Mouse (Mus musculus) MEL (cell line): Measurements from ENCODE around the gene Rasgrp3. TPM values are rescaled to one million over a fixed set of nuclear protein-coding genes. Genes with fewer than 3 reads are reported as not detected.

Source experiments
- DNase-seq: peaks from one replicate; pipeline ENCODE4 v3.0.0; 2011; ENCODE audit warnings: low read depth, low spot score
- H3K27ac ChIP-seq: 2 replicates; pipeline ENCODE4 v1.5.1; 2012; ENCODE audit warnings: low read depth, mild to moderate bottlenecking, control low read depth, low read length, moderate library complexity; ENCODE audit not compliant: control insufficient read depth
- H3K27me3 ChIP-seq, 2 experiments: fragments of 150-350 bp in 1 of 2; sonication (generic) in 1 of 2; 2 replicates each; pipeline ENCODE4 v1.6.1; 2012; ENCODE audit warnings: low read length in 2 of 2, mild to moderate bottlenecking in 2 of 2, improper control_type of control experiment in 1 of 2, moderate library complexity in 1 of 2; ENCODE audit not compliant: insufficient read depth in 2 of 2, control insufficient read depth in 1 of 2
- H3K36me3 ChIP-seq, 2 experiments: 2 replicates each; pipeline ENCODE4 v1.6.1; 2012 to 2014; ENCODE audit warnings: low read length in 2 of 2, improper control_type of control experiment in 1 of 2, inconsistent platforms in 1 of 2, mild to moderate bottlenecking in 1 of 2; ENCODE audit not compliant: insufficient read depth in 2 of 2, control insufficient read depth in 1 of 2
- H3K4me1 ChIP-seq, 2 experiments: fragments of 150-350 bp in 1 of 2; sonication (generic) in 1 of 2; 2 replicates each; pipeline ENCODE4 v1.6.1; 2012; ENCODE audit warnings: low read length in 2 of 2, improper control_type of control experiment in 1 of 2, mild to moderate bottlenecking in 1 of 2; ENCODE audit not compliant: insufficient read depth in 2 of 2, control insufficient read depth in 1 of 2
- H3K4me3 ChIP-seq, 2 experiments: fragments of 150-350 bp in 1 of 2; sonication (generic) in 1 of 2; 2 replicates each; pipeline ENCODE4 v1.5.1; 2012; ENCODE audit warnings: low read depth in 2 of 2, low read length in 2 of 2, mild to moderate bottlenecking in 2 of 2, moderate library complexity in 2 of 2, control low read depth in 1 of 2, improper control_type of control experiment in 1 of 2; ENCODE audit not compliant: control insufficient read depth in 1 of 2, insufficient read depth in 1 of 2
- H3K79me2 ChIP-seq: 2 replicates; pipeline ENCODE4 v1.6.1; 2012; ENCODE audit warnings: mild to moderate bottlenecking, low read length, moderate library complexity; ENCODE audit not compliant: control insufficient read depth, poor library complexity, insufficient read depth
- H3K9ac ChIP-seq: 2 replicates; pipeline ENCODE4 v1.6.1; 2012; ENCODE audit warnings: low read depth, mild to moderate bottlenecking, control low read depth, low read length, moderate library complexity; ENCODE audit not compliant: control insufficient read depth, poor library complexity, severe bottlenecking
- H3K9me3 ChIP-seq: fragments of 150-350 bp; sonication (generic); replicated peaks from 2 replicates; pipeline ENCODE4 v1.6.1; 2012; ENCODE audit warnings: mild to moderate bottlenecking, low read length, improper control_type of control experiment, moderate library complexity; ENCODE audit not compliant: insufficient read depth
- BHLHE40 ChIP-seq: IDR thresholded peaks from 2 replicates; pipeline ENCODE4 v1.6.1; 2012; ENCODE audit warnings: low read depth, mild to moderate bottlenecking, inconsistent platforms, low read length, improper control_type of control experiment, borderline replicate concordance
- CHD1 ChIP-seq: IDR thresholded peaks from 2 replicates; pipeline ENCODE4 v1.6.1; 2012; ENCODE audit warnings: low read depth, mild to moderate bottlenecking, inconsistent platforms, low read length, improper control_type of control experiment
- CHD2 ChIP-seq: IDR thresholded peaks from 2 replicates; pipeline ENCODE4 v1.6.1; 2011; ENCODE audit warnings: low read length, improper control_type of control experiment
- CTCF ChIP-seq, 3 experiments: IDR thresholded peaks in 2 of 3; conservative IDR thresholded peaks in 1 of 3; 2 replicates each; pipeline ENCODE4 v1.5.1; 2011 to 2012; ENCODE audit warnings: low read length in 3 of 3, low read depth in 2 of 3, mild to moderate bottlenecking in 2 of 3, improper control_type of control experiment in 1 of 3, inconsistent platforms in 1 of 3, mixed read lengths in 1 of 3, moderate library complexity in 1 of 3; ENCODE audit not compliant: control insufficient read depth in 1 of 3, insufficient read depth in 1 of 3, poor library complexity in 1 of 3, severe bottlenecking in 1 of 3
- E2F4 ChIP-seq: IDR thresholded peaks from 2 replicates; pipeline ENCODE4 v1.6.1; 2011; ENCODE audit warnings: low read depth, low read length, improper control_type of control experiment, borderline replicate concordance
- GATA1 ChIP-seq: IDR thresholded peaks from 2 replicates; pipeline ENCODE4 v1.6.1; 2011; ENCODE audit warnings: low read depth, low read length, improper control_type of control experiment
- MAFK ChIP-seq: IDR thresholded peaks from 2 replicates; pipeline ENCODE4 v1.6.1; 2011; ENCODE audit warnings: low read depth, mild to moderate bottlenecking, low read length, improper control_type of control experiment, borderline replicate concordance
- MAX ChIP-seq: IDR thresholded peaks from 2 replicates; pipeline ENCODE4 v1.6.1; 2011; ENCODE audit warnings: low read length, improper control_type of control experiment
- MAZ ChIP-seq: IDR thresholded peaks from 2 replicates; pipeline ENCODE4 v1.6.1; 2012; ENCODE audit warnings: low read depth, mild to moderate bottlenecking, inconsistent platforms, low read length, improper control_type of control experiment
- MEF2A ChIP-seq: IDR thresholded peaks from 2 replicates; pipeline ENCODE4 v1.6.1; 2014; ENCODE audit warnings: low read depth, mild to moderate bottlenecking, inconsistent platforms, low read length, improper control_type of control experiment; ENCODE audit not compliant: poor library complexity, insufficient replicate concordance, severe bottlenecking; ENCODE audit errors: extremely low read depth
- MXI1 ChIP-seq: IDR thresholded peaks from 2 replicates; pipeline ENCODE4 v1.6.1; 2011; ENCODE audit warnings: mild to moderate bottlenecking, low read depth, low read length, improper control_type of control experiment
- MYC ChIP-seq: IDR thresholded peaks from 2 replicates; pipeline ENCODE4 v1.6.1; 2011; ENCODE audit warnings: low read depth, mild to moderate bottlenecking, low read length, improper control_type of control experiment, moderate library complexity
- NRF1 ChIP-seq: IDR thresholded peaks from 2 replicates; pipeline ENCODE4 v1.6.1; 2014; ENCODE audit warnings: low read depth, mild to moderate bottlenecking, inconsistent platforms, low read length, improper control_type of control experiment, moderate library complexity; ENCODE audit not compliant: poor library complexity, insufficient read depth, severe bottlenecking
- POLR2A ChIP-seq, 2 experiments: IDR thresholded peaks; 2 replicates each; pipeline ENCODE4 v1.6.1; 2011 to 2012; ENCODE audit warnings: low read length in 2 of 2, mild to moderate bottlenecking in 2 of 2, control low read depth in 1 of 2, improper control_type of control experiment in 1 of 2, low read depth in 1 of 2, moderate library complexity in 1 of 2; ENCODE audit not compliant: control insufficient read depth in 1 of 2, insufficient read depth in 1 of 2, poor library complexity in 1 of 2
- POLR2AphosphoS2 ChIP-seq: IDR thresholded peaks from 2 replicates; pipeline ENCODE4 v1.6.1; 2011; ENCODE audit warnings: low read length, improper control_type of control experiment
- TAL1 ChIP-seq: IDR thresholded peaks from 2 replicates; pipeline ENCODE4 v1.6.1; 2012; ENCODE audit warnings: mild to moderate bottlenecking, inconsistent platforms, low read length, moderate library complexity, mixed read lengths
- TBP ChIP-seq: IDR thresholded peaks from 2 replicates; pipeline ENCODE4 v1.8.0; 2011; ENCODE audit warnings: low read depth, low read length, improper control_type of control experiment
- USF1 ChIP-seq: IDR thresholded peaks from 2 replicates; pipeline ENCODE4 v1.6.1; 2014; ENCODE audit warnings: low read depth, mild to moderate bottlenecking, inconsistent platforms, low read length, improper control_type of control experiment, moderate library complexity
- ZC3H11A ChIP-seq: IDR thresholded peaks from 2 replicates; pipeline ENCODE4 v1.6.1; 2012; ENCODE audit warnings: low read depth, mild to moderate bottlenecking, inconsistent platforms, low read length, improper control_type of control experiment
- ZNF384 ChIP-seq: IDR thresholded peaks from 2 replicates; pipeline ENCODE4 v1.6.1; 2012; ENCODE audit warnings: low read depth, mild to moderate bottlenecking, inconsistent platforms, low read length, improper control_type of control experiment
- polyA plus RNA-seq, 2 experiments: library from polyadenylated mRNA; stranded (reverse) in 1 of 2; unstranded in 1 of 2; fragments of >175 nt in 1 of 2; fragments of >200 nt in 1 of 2; gene quantifications; 2 replicates each; pipeline versions ENCODE4 v1.2.1 to v1.2.4; 2012; ENCODE audit warnings: low replicate concordance in 2 of 2, low read depth in 1 of 2; ENCODE audit not compliant: insufficient read length in 2 of 2, insufficient read depth in 1 of 2, missing spikeins in 1 of 2
- total RNA-seq: library from RNA; depleted of rRNA; stranded (reverse); fragments of 300-350 nt; gene quantifications from 2 replicates; pipeline ENCODE4 v1.2.3, GENCODE M21; 2012

The Rasgrp3 gene
- total and polyA plus RNA-seq, 3 experiments: not detected

DNA sequence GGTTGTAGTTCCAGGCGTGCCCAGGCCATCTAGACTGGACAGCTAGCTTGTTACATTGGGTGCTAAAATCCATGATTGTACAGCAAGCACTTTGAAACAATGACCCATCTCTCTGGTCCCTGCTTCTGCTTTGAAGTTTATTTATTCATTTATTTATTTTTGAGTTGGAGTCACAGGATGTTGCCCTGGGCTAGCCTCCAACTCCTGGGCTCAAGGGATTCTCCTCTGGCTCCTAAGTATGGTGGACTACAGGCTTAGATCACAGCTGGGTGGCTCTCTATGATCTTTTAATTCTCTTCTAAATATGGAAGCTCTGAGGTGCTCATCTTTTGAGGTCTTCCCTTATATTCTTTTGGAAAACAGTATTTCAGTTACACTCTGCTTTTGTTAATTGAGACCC, 90.7 kb downstream of the Rasgrp3 start:
- H3K4me1 ChIP-seq: no peaks in the 10 kb centered on the region
- TF ChIP-seq CHD2: no peak
- TF ChIP-seq E2F4: no peak
- TF ChIP-seq MAX: no peak
- no peak for TF ChIP-seq ZNF384
- no peak for TF ChIP-seq TAL1
- TF ChIP-seq CHD1: no peak
- no peak for TF ChIP-seq GATA1
- no peak for TF ChIP-seq POLR2A (IDR thresholded peaks at IDR 0.05; ENCODE audit: control insufficient read depth in 1 of 2, insufficient read depth in 1 of 2, low read depth in 1 of 2, low read length in 2 of 2, poor library complexity in 1 of 2)
- TF ChIP-seq BHLHE40: no peak
- TF ChIP-seq USF1: no peak
- TF ChIP-seq ZC3H11A: no peak
- TF ChIP-seq MXI1: no peak
- TF ChIP-seq CTCF (IDR thresholded peaks at IDR 0.05 in 2 of 3, conservative IDR thresholded peaks at IDR 0.05 in 1 of 3; ENCODE audit: control insufficient read depth in 1 of 3, insufficient read depth in 1 of 3, low read depth in 2 of 3, low read length in 3 of 3, poor library complexity in 1 of 3, severe bottlenecking in 1 of 3): no peak
- no peak for TF ChIP-seq MAZ
- no peak for TF ChIP-seq MEF2A
- TF ChIP-seq TBP: no peak
- TF ChIP-seq MYC: no peak
- TF ChIP-seq POLR2AphosphoS2: no peak
- no peak for TF ChIP-seq NRF1
- TF ChIP-seq MAFK: no peak
- no peak for DNase-seq
- no peak overlapping the region for H3K4me3 ChIP-seq
- H3K9me3 ChIP-seq: no peaks in the 10 kb centered on the region
- H3K36me3 ChIP-seq: no peaks in the 10 kb centered on the region
- no peak overlapping the region for H3K27ac ChIP-seq
- no peak overlapping the region for H3K9ac ChIP-seq
- no peaks in the 10 kb centered on the region for H3K79me2 ChIP-seq
- no peaks in the 10 kb centered on the region for H3K27me3 ChIP-seq

DNA sequence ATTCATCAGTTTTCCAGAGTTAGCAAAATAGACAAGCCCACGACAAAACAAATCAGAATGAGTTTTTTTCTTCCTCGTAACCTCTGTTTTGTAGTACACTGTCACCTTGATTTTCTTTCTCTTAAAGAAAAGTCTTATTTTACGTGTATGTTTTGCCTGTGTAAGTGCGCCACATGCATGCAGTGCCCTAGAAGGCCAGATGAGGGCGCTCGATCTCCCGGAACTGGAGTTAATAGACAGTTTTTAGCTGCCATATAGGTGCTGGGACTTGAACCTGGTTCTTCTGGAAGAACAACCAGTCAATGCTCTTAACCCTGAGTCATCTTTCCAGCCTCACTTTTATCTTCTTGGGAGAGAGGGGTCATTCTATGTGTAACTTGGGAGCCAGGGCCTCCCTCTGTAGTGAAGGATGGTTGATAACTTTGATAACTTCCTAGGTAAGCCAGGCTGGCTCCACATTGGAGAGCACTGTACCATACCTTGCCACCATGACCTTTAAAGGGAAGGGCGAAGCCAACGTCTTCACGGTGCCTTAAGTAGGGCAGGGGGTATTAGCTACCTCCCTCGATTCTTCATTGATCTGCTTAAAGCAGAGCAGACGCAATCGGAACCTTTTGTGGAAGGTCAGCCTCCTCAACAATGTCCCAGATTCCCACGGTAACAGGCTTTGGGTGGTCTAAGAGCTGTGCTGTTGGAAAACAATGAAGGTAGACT, 93.7 kb downstream of the Rasgrp3 start:
- no peak for DNase-seq
- no peaks in the 10 kb centered on the region for H3K4me1 ChIP-seq
- TF ChIP-seq CTCF (IDR thresholded peaks at IDR 0.05 in 2 of 3, conservative IDR thresholded peaks at IDR 0.05 in 1 of 3; ENCODE audit: control insufficient read depth in 1 of 3, insufficient read depth in 1 of 3, low read depth in 2 of 3, low read length in 3 of 3, poor library complexity in 1 of 3, severe bottlenecking in 1 of 3): peak; percentile 20 to 35 (median 27); a peak in 4 of 6 replicates
- TF ChIP-seq MEF2A: no peak
- H3K9me3 ChIP-seq: no peaks in the 10 kb centered on the region
- H3K36me3 ChIP-seq: no peaks in the 10 kb centered on the region
- H3K4me3 ChIP-seq: no peak overlapping the region
- H3K9ac ChIP-seq: no peak overlapping the region
- no peak overlapping the region for H3K27ac ChIP-seq
- no peaks in the 10 kb centered on the region for H3K27me3 ChIP-seq
- H3K79me2 ChIP-seq: no peaks in the 10 kb centered on the region
